Mouse (Mus musculus) left cerebral cortex, adult 2 months (tissue): ENCODE measurements around the gene Hp1bp3. TPM values are rescaled to one million over a fixed set of nuclear protein-coding genes. Genes with fewer than 3 reads are reported as not detected.
A peak's percentile ranks its signal among the peaks of the same experiment; 100 is the strongest.

Experiments
- DNase-seq, 2 experiments: peaks; one replicate each; pipeline ENCODE4 v3.0.0; 2021 to 2022; ENCODE audit warnings: low spot score in 2 of 2, mixed read lengths in 1 of 2; ENCODE audit errors: extremely low spot score in 1 of 2
- H3K27ac ChIP-seq: fragments of 200-600 bp; 2 replicates; pipeline ENCODE4 v1.8.1; 2022
- H3K4me3 ChIP-seq: fragments of 200-600 bp; 2 replicates; pipeline ENCODE4 v1.8.1; 2022
- CTCF ChIP-seq: fragments of 200-600 bp; IDR thresholded peaks from 2 replicates; pipeline ENCODE4 v1.8.1; 2022; ENCODE audit warnings: antibody characterized with exemption, mild to moderate bottlenecking, moderate library complexity
- intact Hi-C: fragments of 180-260 bp; cut with DNase I; formaldehyde crosslinking; loops from one replicate; pipeline ENCODE4 v1.15.1; 2025
- total RNA-seq, 2 experiments: library from RNA; stranded (reverse); gene quantifications; 2 replicates each; pipeline ENCODE4 v1.2.3; 2021

Hp1bp3 gene
- total RNA-seq, 2 experiments from 2014 or later, result 178 to 183 TPM

GRCm38 (mm10) chr4:138278346-138278745 lies 62.2 kb downstream of the Hp1bp3 start:
- peak; percentile 52 to 56 for DNase-seq
- no peak for TF ChIP-seq CTCF
- Histone ChIP-seq H3K4me3 (no peak overlapping the region), H3K27ac (peak overlapping the region; percentile 70)
- intact Hi-C loops, result no loop called here

DNA sequence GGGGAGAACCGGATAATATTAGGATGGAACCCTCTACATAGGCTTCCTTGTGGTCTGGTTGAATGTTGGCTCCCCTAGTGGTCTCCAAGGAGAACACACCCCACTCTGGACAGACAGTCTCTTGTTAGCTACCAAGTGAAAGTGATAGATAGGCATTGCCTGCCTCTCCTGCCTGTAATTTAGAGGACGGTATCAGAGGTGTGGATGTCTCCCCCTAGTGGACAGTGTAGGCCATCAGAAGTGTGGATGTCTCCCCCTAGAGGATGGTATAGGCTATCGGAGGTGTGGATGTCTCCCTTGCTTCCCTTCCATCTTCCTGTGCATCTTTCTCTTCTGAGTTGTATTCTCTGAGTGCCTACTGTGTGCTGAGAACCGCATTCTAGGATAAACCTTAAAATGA lies 66.7 kb downstream of the Hp1bp3 start:
- peak; percentile 45 to 60 for DNase-seq
- peak; percentile 97 for TF ChIP-seq CTCF
- no peak overlapping the region for H3K4me3 ChIP-seq
- intact Hi-C loops, result no loop called here
- no peak overlapping the region for H3K27ac ChIP-seq

- no peak for TF ChIP-seq CTCF
- DNase-seq, result no peak
- no peak overlapping the region for H3K27ac ChIP-seq
- intact Hi-C loops, result no loop called here
- no peak overlapping the region for H3K4me3 ChIP-seq
Measured at GRCm38 (mm10) chr4:138286411-138286810, 70.3 kb downstream of the Hp1bp3 start.

DNA sequence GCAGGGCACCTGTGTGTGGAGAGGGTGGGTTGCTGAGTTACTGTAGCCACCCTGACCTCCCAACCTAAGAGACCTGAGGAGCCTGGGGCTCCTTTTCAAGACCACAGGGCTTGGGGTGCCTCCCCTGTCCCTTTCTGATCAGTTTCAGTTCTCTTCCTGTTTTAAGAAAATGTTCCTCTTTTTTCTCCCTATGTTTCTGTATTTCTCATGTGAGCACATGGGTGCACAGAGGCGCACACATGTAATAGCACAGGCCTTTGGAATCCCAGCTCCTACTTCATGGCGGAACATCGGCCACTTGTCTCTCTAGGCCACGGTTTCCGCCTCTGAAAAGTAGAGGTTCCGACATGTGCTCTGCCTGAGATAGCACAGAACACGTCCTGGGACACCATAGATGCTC lies 72.6 kb downstream of the Hp1bp3 start:
- TF ChIP-seq CTCF, result no peak
- Histone ChIP-seq H3K4me3 (no peak overlapping the region), H3K27ac (no peak overlapping the region)
- DNase-seq, result no peak
- intact Hi-C loops, result no loop called here

DNA sequence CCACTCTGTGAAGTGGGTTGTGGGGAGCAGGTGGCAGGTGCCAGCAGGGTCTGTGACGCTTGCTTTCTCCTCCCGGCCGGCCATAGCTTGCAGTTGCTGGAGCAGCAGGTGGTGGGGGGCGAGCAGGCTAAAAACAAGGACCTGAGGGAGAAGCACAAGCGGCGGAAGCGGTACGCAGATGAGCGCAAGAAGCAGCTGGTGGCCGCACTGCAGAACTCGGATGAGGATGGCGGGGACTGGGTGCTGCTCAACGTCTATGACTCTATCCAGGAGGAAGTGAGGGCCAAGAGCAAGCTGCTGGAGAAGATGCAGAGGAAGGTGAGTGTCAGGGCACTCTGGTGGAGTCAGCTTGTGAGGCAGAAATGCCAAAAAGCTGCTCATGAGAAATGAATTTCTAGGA lies 75.9 kb downstream of the Hp1bp3 start:
- intact Hi-C loops, result no loop called here
- no peak for TF ChIP-seq CTCF
- no peak for DNase-seq
- Histone ChIP-seq H3K27ac (no peak overlapping the region), H3K4me3 (no peak overlapping the region)

GRCm38 (mm10) chr4:138293261-138293948 lies 77.3 kb downstream of the Hp1bp3 start:
- intact Hi-C loops, result no loop called here
- no peak for TF ChIP-seq CTCF
- no peak overlapping the region for H3K4me3 ChIP-seq
- no peak overlapping the region for H3K27ac ChIP-seq
- DNase-seq, result no peak

GRCm38 (mm10) chr4:138293949-138294550 lies 78.0 kb downstream of the Hp1bp3 start:
- intact Hi-C loops, result no loop called here
- no peak overlapping the region for H3K4me3 ChIP-seq
- no peak for DNase-seq

More at GRCm38 (mm10) chr4:138293949-138294550, 78.0 kb downstream of the Hp1bp3 start:
- H3K27ac ChIP-seq, result no peak overlapping the region
- no peak for TF ChIP-seq CTCF

Other genes with a start within 250 kb of the Hp1bp3 start
- gene Eif4g3, start 223.3 kb upstream of the Hp1bp3 start, total RNA-seq, result 100 to 1,000 TPM; 179 to 187 TPM
- gene Sh2d5, start 34.1 kb downstream of the Hp1bp3 start, total RNA-seq, result 10 to 100 TPM; 68.9 to 75.7 TPM
- 10 to 100 TPM; 29.4 to 31.0 TPM for gene Kif17, start 34.1 kb downstream of the Hp1bp3 start, total RNA-seq
- gene Ddost, start 88.4 kb downstream of the Hp1bp3 start, total RNA-seq, result 10 to 100 TPM; 82.4 to 88.9 TPM
- gene Pink1, start 110.0 kb downstream of the Hp1bp3 start, total RNA-seq, result 100 to 1,000 TPM; 302 to 313 TPM
- 1 to 10 TPM; 3.8 to 4.0 TPM for gene Cda, start 151.7 kb downstream of the Hp1bp3 start, total RNA-seq
- gene Fam43b, start 180.2 kb downstream of the Hp1bp3 start, total RNA-seq, result 10 to 100 TPM; 33.4 to 42.4 TPM
- gene Mul1, start 218.4 kb downstream of the Hp1bp3 start, total RNA-seq, result 10 to 100 TPM; 63.0 to 65.1 TPM
- 1,000 to 10,000 TPM; 1,332 to 1,386 TPM for gene Camk2n1, start 238.0 kb downstream of the Hp1bp3 start, total RNA-seq